Mouse (Mus musculus) heart, postnatal 0 days (tissue): Measurements from ENCODE around the gene Ptprf. TPM values are rescaled to one million over a fixed set of nuclear protein-coding genes. Genes with fewer than 3 reads are reported as not detected.

Experiments
- ATAC-seq: fragments of 200-750 bp; cut with Nextera tagmentation; 2 replicates; pipeline ENCODE4 v1.8.0; 2017; ENCODE audit warnings: low read depth, moderate number of reproducible peaks, moderate library complexity; ENCODE audit not compliant: insufficient read depth
- DNase-seq: peaks from one replicate; pipeline ENCODE4 v3.0.0-alpha.2; 2016; ENCODE audit warnings: low spot score
- H3K27ac ChIP-seq: fragments of 300-500 bp; sonication (generic); 2 replicates; pipeline ENCODE4 v1.5.1; 2014; ENCODE audit warnings: low read depth, mild to moderate bottlenecking
- H3K27me3 ChIP-seq: fragments of 300-500 bp; sonication (generic); 2 replicates; pipeline ENCODE4 v1.6.1; 2014; ENCODE audit warnings: low read length, mixed read lengths; ENCODE audit not compliant: control insufficient read depth, insufficient read depth
- H3K36me3 ChIP-seq: fragments of 300-500 bp; sonication (generic); replicated peaks from 2 replicates; pipeline ENCODE4 v1.6.1; 2014; ENCODE audit warnings: low read length, mixed read lengths; ENCODE audit not compliant: control insufficient read depth, insufficient read depth
- H3K4me1 ChIP-seq: fragments of 300-500 bp; sonication (generic); 2 replicates; pipeline ENCODE4 v1.6.1; 2014; ENCODE audit warnings: antibody characterized with exemption; ENCODE audit not compliant: control insufficient read depth, insufficient read depth
- H3K4me2 ChIP-seq: fragments of 300-500 bp; sonication (generic); 2 replicates; pipeline ENCODE4 v1.6.1; 2014; ENCODE audit warnings: low read depth, mild to moderate bottlenecking, low read length, moderate library complexity
- H3K4me3 ChIP-seq: fragments of 300-500 bp; sonication (generic); 2 replicates; pipeline ENCODE4 v1.5.1; 2014; ENCODE audit warnings: low read depth, low read length
- H3K9ac ChIP-seq: fragments of 300-500 bp; sonication (generic); replicated peaks from 2 replicates; pipeline ENCODE4 v1.6.1; 2014; ENCODE audit warnings: low read depth, low read length, mixed read lengths
- H3K9me3 ChIP-seq: fragments of 300-500 bp; sonication (generic); replicated peaks from 2 replicates; pipeline ENCODE4 v1.6.1; 2016; ENCODE audit warnings: low read length; ENCODE audit not compliant: control insufficient read depth
- CTCF ChIP-seq: IDR thresholded peaks from 2 replicates; pipeline ENCODE4 v1.5.1; 2016; ENCODE audit warnings: antibody characterized with exemption, control low read depth, low read depth
- EP300 ChIP-seq: IDR thresholded peaks from 2 replicates; pipeline ENCODE4 v1.6.1; 2016; ENCODE audit warnings: antibody characterized with exemption, low read depth
- WGBS: fragments of 180-500 bp; shearing (Covaris S2); extraction: QIAGEN DNeasy Blood & Tissue Kit; methylation state at CpG from one replicate; pipeline ENCODE4 v1.1.7; 2014; 5-methylcytosine and 5-hydroxymethylcytosine counted together
- polyA plus RNA-seq: library from polyadenylated mRNA; unstranded; fragments of >200 nt; fragmentation: Nextera tagmentation; extraction: Ambion mirVana; gene quantifications from 2 replicates; pipeline ENCODE4 v1.2.1, GENCODE M21; 2015
- total RNA-seq: library from RNA; depleted of rRNA; stranded (reverse); fragments of >200 nt; gene quantifications from 2 replicates; pipeline ENCODE4 v1.2.3, GENCODE M21; 2014; ENCODE audit warnings: low replicate concordance

Gene Ptprf
- total and polyA plus RNA-seq, 2 experiments from 2014 or later = 5.9 to 33.7 TPM

- Histone ChIP-seq H3K9ac (no peak overlapping the region), H3K4me1 (peaks cover 7% of the 10 kb centered on the region; the same call in 1 of the 2 replicates), H3K4me2 (no peak overlapping the region), H3K27me3 (no peaks in the 10 kb centered on the region), H3K27ac (no peak overlapping the region), H3K36me3 (no peaks in the 10 kb centered on the region), H3K4me3 (no peak overlapping the region), H3K9me3 (no peaks in the 10 kb centered on the region)
- WGBS = 37% methylated on average over 8 of the region's 8 CpGs
- ATAC-seq (no peak), DNase-seq (no peak)
- no peak for TF ChIP-seq CTCF
- no peak for TF ChIP-seq EP300
Observed at GRCm38 (mm10) chr4:118319706-118320344, 28.6 kb upstream of the Ptprf start.

- Histone ChIP-seq H3K4me1 (peaks cover 7% of the 10 kb centered on the region; the same call in 1 of the 2 replicates), H3K27ac (no peak overlapping the region), H3K4me3 (no peak overlapping the region), H3K36me3 (no peaks in the 10 kb centered on the region), H3K9me3 (no peaks in the 10 kb centered on the region), H3K4me2 (no peak overlapping the region), H3K27me3 (0 out of 2 replicates have a peak, but pooled peaks cover 3% of the 10 kb centered on the region), H3K9ac (no peak overlapping the region)
- WGBS = 85% methylated on average over 4 of the region's 4 CpGs
- no peak for DNase-seq
- ATAC-seq = no peak
- TF ChIP-seq CTCF = no peak
- no peak for TF ChIP-seq EP300
Observed at GRCm38 (mm10) chr4:118316662-118317061, 25.5 kb upstream of the Ptprf start.

DNA sequence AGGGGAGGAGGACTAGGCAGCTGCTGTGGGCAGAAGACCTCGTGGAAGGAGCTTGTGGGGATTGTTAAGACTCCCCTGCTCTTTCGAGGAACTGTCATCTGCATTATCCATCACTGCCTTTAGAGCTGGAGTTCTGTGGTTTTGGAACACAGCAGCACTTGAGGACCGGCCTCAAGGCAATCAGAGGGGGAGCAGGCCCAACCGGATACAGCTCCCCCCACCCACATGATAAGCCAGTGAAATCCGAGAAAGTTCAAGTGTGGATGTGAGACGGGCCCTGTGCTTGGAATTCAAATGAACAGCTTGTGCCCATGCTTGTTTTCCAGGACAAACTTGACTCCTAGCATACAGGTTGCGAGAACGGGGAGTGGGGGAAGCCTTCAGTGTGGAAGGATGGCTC lies 24.1 kb upstream of the Ptprf start:
- DNase-seq = no peak

GRCm38 (mm10) chr4:118310461-118310860 lies 19.3 kb upstream of the Ptprf start:
- Histone ChIP-seq H3K9me3 (no peaks in the 10 kb centered on the region), H3K4me3 (no peak overlapping the region), H3K27ac (no peak overlapping the region), H3K9ac (no peak overlapping the region), H3K36me3 (no peaks in the 10 kb centered on the region), H3K27me3 (0 out of 2 replicates have a peak, but pooled peaks cover 3% of the 10 kb centered on the region), H3K4me1 (no peaks in the 10 kb centered on the region), H3K4me2 (no peak overlapping the region)
- no peak for TF ChIP-seq EP300
- no peak for TF ChIP-seq CTCF
- no peak for DNase-seq
- no peak for ATAC-seq
- WGBS = 92% methylated on average over 1 of the region's 1 CpGs

More for the DNA sequence above, 24.1 kb upstream of the Ptprf start:
- Histone ChIP-seq H3K9me3 (no peaks in the 10 kb centered on the region), H3K9ac (no peak overlapping the region), H3K27me3 (0 out of 2 replicates have a peak, but pooled peaks cover 3% of the 10 kb centered on the region), H3K4me2 (no peak overlapping the region), H3K4me3 (no peak overlapping the region), H3K27ac (no peak overlapping the region), H3K36me3 (no peaks in the 10 kb centered on the region), H3K4me1 (peaks cover 7% of the 10 kb centered on the region; the same call in 1 of the 2 replicates)
- TF ChIP-seq EP300 = no peak
- TF ChIP-seq CTCF = no peak
- ATAC-seq = no peak
- WGBS = 22% methylated on average over 8 of the region's 8 CpGs

DNA sequence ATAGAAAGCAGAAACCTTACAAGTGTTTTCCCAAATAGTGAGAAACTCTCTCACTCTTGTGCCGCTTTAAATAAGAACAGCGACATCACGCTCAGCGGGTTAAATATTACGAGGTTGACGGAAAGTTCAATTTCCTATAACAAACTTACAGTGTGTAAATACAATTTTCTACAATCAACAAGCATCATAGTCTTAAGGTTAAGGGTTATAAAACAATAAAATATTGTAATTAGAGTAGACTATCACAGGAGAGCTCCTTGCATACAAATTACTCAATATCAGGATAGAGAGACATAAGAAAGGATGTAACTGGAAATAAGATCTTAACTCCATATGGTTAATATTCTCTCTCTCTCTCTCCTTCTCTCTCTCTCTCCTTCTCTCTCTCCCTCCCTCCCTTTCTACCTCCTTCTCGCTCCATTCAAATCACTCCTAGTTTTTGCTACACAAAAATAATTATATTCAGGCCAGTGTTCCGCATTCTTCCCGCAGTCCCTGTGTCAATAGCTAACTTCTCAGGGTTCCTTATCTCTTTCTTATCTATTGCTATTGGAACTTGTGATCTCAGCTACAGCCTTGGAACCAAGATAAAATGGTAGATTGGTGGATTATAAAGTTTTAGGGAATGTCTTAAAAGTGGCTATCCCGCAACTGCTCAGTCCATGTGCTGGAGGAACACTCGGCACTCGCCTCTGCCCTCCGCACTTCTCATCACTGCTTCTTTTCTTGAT lies 16.5 kb upstream of the Ptprf start:
- Histone ChIP-seq H3K4me2 (no peak overlapping the region), H3K27me3 (0 out of 2 replicates have a peak, but pooled peaks cover 3% of the 10 kb centered on the region), H3K4me1 (no peaks in the 10 kb centered on the region), H3K4me3 (no peak overlapping the region), H3K9ac (no peak overlapping the region), H3K36me3 (no peaks in the 10 kb centered on the region), H3K9me3 (no peaks in the 10 kb centered on the region), H3K27ac (no peak overlapping the region)
- WGBS = 83% methylated on average over 13 of the region's 13 CpGs
- ATAC-seq = no peak
- TF ChIP-seq EP300 (no peak), CTCF (no peak)
- DNase-seq = no peak
